Mouse (Mus musculus): ENCODE data around the gene Gm45844. TPM values are rescaled to one million over a fixed set of nuclear protein-coding genes. Genes with fewer than 3 reads are reported as not detected.

Gm45844 gene
- polyA plus RNA-seq, 2 experiments: 0.32 to 0.51 TPM

GRCm38 (mm10) chr7:7188191-7188942 is 89.7 kb downstream of the Gm45844 start:
- Histone ChIP-seq H3K4me1 (replicated peaks; ENCODE audit: control insufficient read depth in 2 of 2, insufficient read depth in 2 of 2, low read length in 1 of 2) (peaks cover 0 to 6% of the 10 kb centered on the region in 2 experiments; a peak in 1 of 4 replicates), H3K27me3 (ENCODE audit: control insufficient read depth, insufficient read depth, low read length) (no peaks in the 10 kb centered on the region), H3K4me2 (ENCODE audit: low read depth) (peak overlapping the region; percentile 55), H3K9me3 (ENCODE audit: control insufficient read depth, low read length) (no peaks in the 10 kb centered on the region), H3K36me3 (replicated peaks; ENCODE audit: control insufficient read depth, insufficient read depth, low read depth) (no peaks in the 10 kb centered on the region), H3K27ac (no peak overlapping the region), H3K9ac (replicated peaks) (peak overlapping the region; percentile 29; the same call in 1 of the 2 replicates), H3K4me3 (ENCODE audit: insufficient read depth in 1 of 2, low read depth in 2 of 2, low read length in 2 of 2) (peak overlapping the region; percentile 51 to 83)
- peak; percentile 26 to 45 (median 32) for DNase-seq (ENCODE audit: low read depth in 3 of 3, low spot score in 3 of 3)
- peak; percentile 87 for TF ChIP-seq CTCF (IDR thresholded peaks at IDR 0.05; ENCODE audit: low read depth)
- TF ChIP-seq EP300 (IDR thresholded peaks at IDR 0.05; ENCODE audit: low read depth): no peak
- ATAC-seq (ENCODE audit: insufficient read depth): peak; percentile 90
- 4% methylated on average over 18 of the region's 18 CpGs for WGBS (ENCODE audit: insufficient replicate concordance)

DNA sequence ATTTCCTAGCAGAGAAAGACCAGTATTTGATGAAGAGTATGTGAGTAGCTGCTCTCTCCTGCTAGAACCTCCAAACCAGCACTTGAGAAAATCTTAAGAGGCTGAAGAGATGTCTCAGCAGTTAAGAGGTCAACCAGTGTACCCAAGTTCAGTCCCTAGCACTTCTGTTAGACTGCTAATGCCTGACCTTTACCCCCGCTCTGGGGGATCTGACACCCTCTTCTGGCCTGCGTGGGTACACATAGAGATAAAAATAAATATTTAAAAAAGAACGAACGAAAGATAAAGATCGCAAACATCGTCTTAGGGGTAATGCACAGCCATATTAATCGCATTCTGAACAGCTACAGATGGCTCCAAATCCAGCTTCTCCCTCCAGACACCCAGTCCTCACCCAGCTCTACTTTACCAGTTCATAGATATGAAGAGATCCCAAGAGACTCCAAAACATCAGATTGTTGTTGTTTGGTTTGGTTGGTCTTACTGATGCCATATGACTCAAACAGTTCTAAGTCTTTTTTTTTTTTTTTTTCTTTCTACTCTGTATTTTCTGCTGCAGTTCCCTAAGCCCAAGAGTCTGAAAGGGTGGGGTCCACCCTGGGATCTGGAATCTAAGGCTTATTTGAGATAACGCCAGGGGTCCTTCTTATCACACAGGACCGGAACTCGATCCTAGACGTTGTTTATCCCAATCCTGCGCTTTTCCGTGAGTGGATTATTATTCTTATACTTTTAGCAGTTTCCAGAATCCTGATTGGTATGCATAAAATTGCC is 90.5 kb downstream of the Gm45844 start:
- peak overlapping the region; percentile 51 to 83; a peak in 3 of 4 replicates for H3K4me3 ChIP-seq (ENCODE audit: insufficient read depth in 1 of 2, low read depth in 2 of 2, low read length in 2 of 2)
- no peaks in the 10 kb centered on the region for H3K36me3 ChIP-seq (replicated peaks; ENCODE audit: control insufficient read depth, insufficient read depth, low read depth)
- no peak for DNase-seq (ENCODE audit: low read depth in 3 of 3, low spot score in 3 of 3)
- ATAC-seq (ENCODE audit: insufficient read depth): peak; percentile 40; the same call in 1 of the 2 replicates
- H3K9me3 ChIP-seq (ENCODE audit: control insufficient read depth, low read length): no peaks in the 10 kb centered on the region
- peak overlapping the region; percentile 55 for H3K4me2 ChIP-seq (ENCODE audit: low read depth)
- no peak for TF ChIP-seq CTCF (IDR thresholded peaks at IDR 0.05; ENCODE audit: low read depth)
- TF ChIP-seq EP300 (IDR thresholded peaks at IDR 0.05; ENCODE audit: low read depth): no peak
- H3K4me1 ChIP-seq (replicated peaks; ENCODE audit: control insufficient read depth in 2 of 2, insufficient read depth in 2 of 2, low read length in 1 of 2): peaks cover 0 to 6% of the 10 kb centered on the region in 2 experiments; a peak in 1 of 4 replicates
- H3K27ac ChIP-seq: no peak overlapping the region
- peak overlapping the region; percentile 29; the same call in 1 of the 2 replicates for H3K9ac ChIP-seq (replicated peaks)
- H3K27me3 ChIP-seq (ENCODE audit: control insufficient read depth, insufficient read depth, low read length): no peaks in the 10 kb centered on the region
- WGBS (ENCODE audit: insufficient replicate concordance): 25% methylated on average over 13 of the region's 13 CpGs

DNA sequence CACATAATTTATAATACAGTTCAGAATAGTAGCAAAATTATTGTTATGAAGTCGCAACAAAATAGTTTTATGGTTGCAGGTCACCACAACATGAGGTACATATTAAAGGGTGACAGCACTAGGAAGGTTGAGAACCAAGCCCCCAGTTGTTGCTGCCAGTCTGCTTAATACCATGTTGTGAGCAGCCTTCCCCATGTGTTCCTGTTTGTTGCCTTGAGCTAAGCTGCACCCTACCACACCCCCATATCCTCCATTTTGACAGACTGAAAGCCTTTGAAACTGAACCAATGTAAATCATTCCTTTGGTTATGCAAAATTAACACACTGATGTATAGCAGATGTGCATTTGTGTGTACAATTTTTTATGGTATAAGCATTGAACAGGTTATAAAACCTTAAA is 92.2 kb downstream of the Gm45844 start:
- Histone ChIP-seq H3K36me3 (replicated peaks; ENCODE audit: control insufficient read depth, insufficient read depth, low read depth) (no peaks in the 10 kb centered on the region), H3K9ac (replicated peaks) (no peak overlapping the region), H3K9me3 (ENCODE audit: control insufficient read depth, low read length) (no peaks in the 10 kb centered on the region), H3K4me3 (ENCODE audit: insufficient read depth in 1 of 2, low read depth in 2 of 2, low read length in 2 of 2) (no peak overlapping the region), H3K4me2 (ENCODE audit: low read depth) (no peak overlapping the region), H3K27me3 (ENCODE audit: control insufficient read depth, insufficient read depth, low read length) (no peaks in the 10 kb centered on the region), H3K27ac (no peak overlapping the region), H3K4me1 (replicated peaks; ENCODE audit: control insufficient read depth in 2 of 2, insufficient read depth in 2 of 2, low read length in 1 of 2) (peaks cover 0 to 6% of the 10 kb centered on the region in 2 experiments; a peak in 1 of 4 replicates)
- WGBS (ENCODE audit: insufficient replicate concordance): 82% methylated on average over 1 of the region's 1 CpGs
- no peak for ATAC-seq (ENCODE audit: insufficient read depth)
- no peak for DNase-seq (ENCODE audit: low read depth in 3 of 3, low spot score in 3 of 3)
- TF ChIP-seq EP300 (IDR thresholded peaks at IDR 0.05; ENCODE audit: low read depth) (no peak), CTCF (IDR thresholded peaks at IDR 0.05; ENCODE audit: low read depth) (no peak)

DNA sequence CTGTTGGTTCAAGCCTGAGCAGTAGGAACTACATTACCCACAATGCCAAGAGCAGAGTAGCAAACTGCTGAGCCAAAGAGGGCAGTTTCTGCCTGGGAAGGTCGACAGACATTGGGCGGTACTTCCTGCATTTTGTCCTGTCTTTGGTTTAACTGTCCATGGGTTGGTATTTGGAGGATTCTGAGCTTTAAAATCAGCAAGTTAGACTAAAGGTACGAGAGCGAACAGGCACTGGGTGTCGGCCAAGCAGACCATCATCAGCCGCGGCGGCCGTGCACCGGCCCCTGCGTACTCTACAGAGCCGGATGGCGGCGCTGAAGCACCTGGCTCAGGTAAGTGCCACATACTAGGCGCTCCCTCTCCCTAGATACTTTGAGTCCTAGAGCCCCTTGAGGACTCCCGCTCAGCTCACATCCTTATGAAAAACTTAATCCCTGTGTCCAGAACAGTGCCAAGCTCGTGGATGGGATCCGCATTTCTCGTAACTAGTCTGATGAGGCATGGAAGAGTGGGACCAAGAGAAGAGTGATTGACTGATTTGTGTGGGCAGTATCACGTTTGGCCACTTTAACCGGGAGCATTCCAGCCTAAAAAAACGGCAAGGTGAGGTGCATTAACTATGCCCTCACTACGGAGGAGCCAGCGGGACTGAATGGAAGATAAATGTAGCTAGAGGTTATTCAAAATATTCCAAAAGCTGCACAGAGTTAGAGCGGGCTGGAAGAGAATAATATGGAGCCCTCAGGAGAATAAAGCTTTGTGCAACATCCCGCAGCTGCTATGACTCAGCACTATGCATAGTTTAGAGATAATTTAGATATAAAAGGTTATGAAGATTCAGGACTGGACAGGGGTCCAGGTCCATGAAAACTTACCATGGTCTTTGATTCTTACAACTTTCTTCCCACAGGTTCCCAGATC is 106.6 kb downstream of the Gm45844 start, which contains the start of gene Zfp418:
TSS of gene Zfp418 (plus strand) at position 104 of the 921 bp plus-strand sequence.
- 2% methylated on average over 26 of the region's 26 CpGs for WGBS (ENCODE audit: insufficient replicate concordance)
- no peaks in the 10 kb centered on the region for H3K9me3 ChIP-seq (ENCODE audit: control insufficient read depth, low read length)
- H3K4me2 ChIP-seq (ENCODE audit: low read depth): peak within 1 kb of the TSS; percentile 67
- DNase-seq (ENCODE audit: low read depth in 3 of 3, low spot score in 3 of 3): peak in 2 of 3 experiments; percentile 33 to 35
- 0 out of 2 replicates have a peak, but pooled peaks have one; percentile 19 for TF ChIP-seq CTCF (IDR thresholded peaks at IDR 0.05; ENCODE audit: low read depth)
- no peak for TF ChIP-seq EP300 (IDR thresholded peaks at IDR 0.05; ENCODE audit: low read depth)
- peak within 1 kb of the TSS; percentile 59 to 76 for H3K4me3 ChIP-seq (ENCODE audit: insufficient read depth in 1 of 2, low read depth in 2 of 2, low read length in 2 of 2)
- no peaks in the 10 kb centered on the region for H3K27me3 ChIP-seq (ENCODE audit: control insufficient read depth, insufficient read depth, low read length)
- H3K4me1 ChIP-seq (replicated peaks; ENCODE audit: control insufficient read depth in 2 of 2, insufficient read depth in 2 of 2, low read length in 1 of 2): peaks cover 0 to 6% of the 10 kb centered on the region in 2 experiments; a peak in 1 of 4 replicates
- H3K9ac ChIP-seq (replicated peaks): peak within 1 kb of the TSS; percentile 60
- peak; percentile 86 for ATAC-seq (ENCODE audit: insufficient read depth)
- no peaks in the 10 kb centered on the region for H3K36me3 ChIP-seq (replicated peaks; ENCODE audit: control insufficient read depth, insufficient read depth, low read depth)
- H3K27ac ChIP-seq: no peak within 1 kb of the TSS

Small RNAs within 50 kb of the gene (microRNA-seq; reads per million reads assigned to microRNA genes)
- gene Mir5620: 1.7 reads per million

Other genes with a start within 250 kb of the Gm45844 start
- 2.6 and 3.0 TPM in 2 replicates for gene Zfp954, start 156.8 kb downstream of the Gm45844 start, polyA plus RNA-seq (2012; rRNA removed)
- gene Zfp954, start 156.8 kb downstream of the Gm45844 start, polyA plus RNA-seq (2014; fragmentation: Nextera tagmentation; extraction: Ambion mirVana): 5.0 and 5.6 TPM in 2 replicates
- 0.05 and 0.09 TPM in 2 replicates for gene Zfp773, start 141.5 kb downstream of the Gm45844 start, polyA plus RNA-seq (2012; rRNA removed)
- 0.17 and 0.29 TPM in 2 replicates for gene Zfp773, start 141.5 kb downstream of the Gm45844 start, polyA plus RNA-seq (2014; fragmentation: Nextera tagmentation; extraction: Ambion mirVana)
- 0.18 and 0.28 TPM in 2 replicates for gene Zfp418, start 107.0 kb downstream of the Gm45844 start, polyA plus RNA-seq (2012; rRNA removed)
- 0.23 and 0.54 TPM in 2 replicates for gene Zfp418, start 107.0 kb downstream of the Gm45844 start, polyA plus RNA-seq (2014; fragmentation: Nextera tagmentation; extraction: Ambion mirVana)
- gene Zfp772, start 68.3 kb downstream of the Gm45844 start, polyA plus RNA-seq (2012; rRNA removed): 0.51 and 0.74 TPM in 2 replicates
- 1.3 and 1.5 TPM in 2 replicates for gene Zfp772, start 68.3 kb downstream of the Gm45844 start, polyA plus RNA-seq (2014; fragmentation: Nextera tagmentation; extraction: Ambion mirVana)
- 0.04 and 0.11 TPM in 2 replicates for gene Vmn2r29, start 31.0 kb downstream of the Gm45844 start, polyA plus RNA-seq (2012; rRNA removed)
- gene Vmn2r29, start 31.0 kb downstream of the Gm45844 start, polyA plus RNA-seq (2014; fragmentation: Nextera tagmentation; extraction: Ambion mirVana): not detected in 2 replicates
- 5.2 and 6.2 TPM in 2 replicates for gene Clcn4, start 22.6 kb upstream of the Gm45844 start, polyA plus RNA-seq (2012; rRNA removed)
- 10.2 and 10.7 TPM in 2 replicates for gene Clcn4, start 22.6 kb upstream of the Gm45844 start, polyA plus RNA-seq (2014; fragmentation: Nextera tagmentation; extraction: Ambion mirVana)
- gene Vmn2r30, start 59.3 kb upstream of the Gm45844 start, polyA plus RNA-seq (2012; rRNA removed): not detected in 2 replicates
- not detected in 2 replicates for gene Vmn2r30, start 59.3 kb upstream of the Gm45844 start, polyA plus RNA-seq (2014; fragmentation: Nextera tagmentation; extraction: Ambion mirVana)
- not detected in 2 replicates for gene Gm45783, start 96.3 kb upstream of the Gm45844 start, polyA plus RNA-seq (2012; rRNA removed)
- not detected in 2 replicates for gene Gm45783, start 96.3 kb upstream of the Gm45844 start, polyA plus RNA-seq (2014; fragmentation: Nextera tagmentation; extraction: Ambion mirVana)
- gene Vmn2r31, start 121.4 kb upstream of the Gm45844 start, polyA plus RNA-seq (2012; rRNA removed): not detected in 2 replicates
- not detected in 2 replicates for gene Vmn2r31, start 121.4 kb upstream of the Gm45844 start, polyA plus RNA-seq (2014; fragmentation: Nextera tagmentation; extraction: Ambion mirVana)
- not detected in 2 replicates for gene Vmn2r32, start 201.7 kb upstream of the Gm45844 start, polyA plus RNA-seq (2012; rRNA removed)
- not detected in 2 replicates for gene Vmn2r32, start 201.7 kb upstream of the Gm45844 start, polyA plus RNA-seq (2014; fragmentation: Nextera tagmentation; extraction: Ambion mirVana)

All from liver, embryonic 14.5 days (tissue).